Mouse (Mus musculus) kidney, adult 2 months (tissue): Measurements from ENCODE around the gene Bcr.

ENCODE experiments used
- CTCF ChIP-seq: fragments of 200-500 bp; conservative IDR thresholded peaks from 2 replicates; pipeline ENCODE4 v1.5.1; 2011; ENCODE audit warnings: low read depth, mild to moderate bottlenecking, control low read depth, low read length, moderate library complexity, mixed read lengths; ENCODE audit not compliant: insufficient read depth, insufficient read length
- POLR2A ChIP-seq: fragments of 200-500 bp; IDR thresholded peaks from one replicate; pipeline ENCODE4 v1.6.1; 2011; ENCODE audit warnings: low read depth, low read length, control low read depth

DNA sequence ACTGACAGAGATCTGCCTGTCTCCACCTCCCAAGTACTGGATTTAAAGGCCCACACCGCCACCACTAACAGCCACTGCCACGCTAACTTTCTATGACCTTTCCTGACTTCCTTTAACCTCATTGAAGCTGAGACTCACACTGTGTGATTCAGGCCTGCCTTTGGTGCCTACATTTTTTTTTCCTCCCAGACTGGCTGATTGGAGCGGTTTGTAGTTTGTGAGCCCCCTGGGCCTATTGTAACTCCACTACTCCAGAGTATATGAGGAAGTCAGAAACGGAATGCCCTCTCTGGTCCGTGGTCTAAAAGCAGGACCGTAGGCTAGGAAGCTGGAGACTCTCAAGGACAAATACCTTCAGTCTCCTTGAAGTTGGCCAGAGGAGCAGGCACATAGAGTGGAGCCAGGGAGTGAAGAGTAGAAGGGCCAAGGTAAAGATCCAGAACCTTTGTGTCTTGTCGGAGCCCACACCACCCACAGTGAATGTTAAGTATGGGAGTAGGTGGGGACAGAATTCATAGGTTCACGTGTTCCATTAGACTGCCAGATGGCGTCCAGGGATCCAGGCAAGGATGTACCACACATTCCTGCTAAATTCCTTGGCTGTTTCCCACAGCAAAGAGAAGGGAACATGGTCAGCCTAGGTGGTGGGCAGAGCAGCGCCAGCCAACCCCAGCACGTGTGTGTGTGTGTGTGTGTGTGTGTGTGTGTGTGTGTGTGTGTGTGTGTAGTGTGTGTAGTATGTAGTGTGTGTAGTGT is 51.2 kb downstream of the Bcr start:
- TF ChIP-seq CTCF = no peak
- TF ChIP-seq POLR2A = no peak
